Mouse (Mus musculus): ENCODE measurements around the gene Nlrp4b. TPM values are rescaled to one million over a fixed set of nuclear protein-coding genes. Genes with fewer than 3 reads are reported as not detected.
"Not testable (repeated sequence)": the region's sequence is repeated elsewhere in the genome, so short reads cannot be mapped to it uniquely, and the experiment has no call there.

Nlrp4b gene
- not detected for total RNA-seq (2021)

- intact Hi-C loops (cut with DNase I): no loop called here
- DNase-seq: no peak
Observed at GRCm38 (mm10) chr7:10687489-10687888, at the start of gene Nlrp4b. TSS of gene Nlrp4b (plus strand) at chr7:10687789.

DNA sequence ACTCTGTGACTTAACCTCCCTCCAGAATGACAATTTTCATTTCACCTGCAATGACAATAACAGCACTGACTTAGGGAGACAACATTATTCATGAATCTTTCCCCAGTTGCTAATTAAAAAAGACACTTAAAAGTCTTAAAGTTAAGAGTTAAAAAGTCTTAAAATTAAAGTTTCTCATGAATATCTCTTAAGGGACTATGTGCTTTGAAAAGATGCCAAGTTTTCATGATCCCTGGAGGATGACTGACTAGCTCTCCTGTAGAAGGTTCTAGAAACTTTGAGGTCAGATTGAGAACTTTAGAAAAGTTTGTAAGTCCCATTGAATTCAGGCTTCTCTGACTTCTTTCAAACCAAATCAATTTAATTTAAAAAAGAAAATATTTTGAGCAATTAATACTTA, 66.7 kb downstream of the Nlrp4b start, which contains the start of gene Vmn1r71:
Gene Vmn1r71 (minus strand): TSS at position 101 of the 400 bp plus-strand sequence.
- intact Hi-C loops (cut with DNase I): no loop called here

DNA sequence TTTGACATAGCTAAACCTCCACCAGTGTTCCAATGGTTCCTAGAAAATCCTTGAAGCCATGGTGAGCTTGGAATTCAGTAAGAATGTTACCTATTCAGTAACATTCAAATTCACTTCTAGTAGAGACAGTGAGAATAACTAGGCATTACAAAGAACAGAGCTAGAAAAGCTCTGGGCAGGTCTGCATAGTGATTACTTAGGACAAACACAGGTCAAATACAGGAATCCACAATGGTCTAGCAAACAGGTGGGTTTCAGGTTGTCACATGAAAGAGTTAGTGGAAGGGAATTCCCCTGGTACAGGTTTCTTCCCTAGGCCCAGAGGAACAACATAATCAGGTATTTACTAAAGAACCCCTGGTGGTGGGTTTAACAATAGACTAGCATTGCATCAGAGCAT, 70.0 kb downstream of the Nlrp4b start:
- intact Hi-C loops (cut with DNase I); DNase-seq: not testable (repeated sequence)

More for the DNA sequence above, 66.7 kb downstream of the Nlrp4b start, which contains the start of gene Vmn1r71:
- DNase-seq: no peak

Other genes with a start within 250 kb of the Nlrp4b start
- gene Vmn1r67, start 244.5 kb upstream of the Nlrp4b start, total RNA-seq (2021): not detected
- gene Zik1, start 192.4 kb upstream of the Nlrp4b start, total RNA-seq (2021): 1 to 10 TPM; 2.5 to 3.3 TPM
- gene Vmn1r68, start 129.3 kb upstream of the Nlrp4b start, total RNA-seq (2021): not detected
- not detected for gene Vmn1r69, start 74.1 kb upstream of the Nlrp4b start, total RNA-seq (2021)
- gene Vmn1r70, start 56.3 kb upstream of the Nlrp4b start, total RNA-seq (2021): not detected
- gene Vmn1r71, start 66.6 kb downstream of the Nlrp4b start, total RNA-seq (2021): not detected
- gene Zscan4b, start 217.3 kb downstream of the Nlrp4b start, total RNA-seq (2021): not detected